Mouse (Mus musculus) stomach, adult 2 months (tissue): Measurements from ENCODE around the gene Zfp207. TPM values are rescaled to one million over a fixed set of nuclear protein-coding genes. Genes with fewer than 3 reads are reported as not detected.

Source experiments
- polyA plus RNA-seq: library from polyadenylated mRNA; depleted of rRNA; stranded (reverse); fragments of >200 nt; gene quantifications from 2 replicates; pipeline ENCODE4 v1.2.3, GENCODE M21; 2012; rRNA removed

Gene Zfp207
- 24.1 and 27.3 TPM in 2 replicates for polyA plus RNA-seq

DNA sequence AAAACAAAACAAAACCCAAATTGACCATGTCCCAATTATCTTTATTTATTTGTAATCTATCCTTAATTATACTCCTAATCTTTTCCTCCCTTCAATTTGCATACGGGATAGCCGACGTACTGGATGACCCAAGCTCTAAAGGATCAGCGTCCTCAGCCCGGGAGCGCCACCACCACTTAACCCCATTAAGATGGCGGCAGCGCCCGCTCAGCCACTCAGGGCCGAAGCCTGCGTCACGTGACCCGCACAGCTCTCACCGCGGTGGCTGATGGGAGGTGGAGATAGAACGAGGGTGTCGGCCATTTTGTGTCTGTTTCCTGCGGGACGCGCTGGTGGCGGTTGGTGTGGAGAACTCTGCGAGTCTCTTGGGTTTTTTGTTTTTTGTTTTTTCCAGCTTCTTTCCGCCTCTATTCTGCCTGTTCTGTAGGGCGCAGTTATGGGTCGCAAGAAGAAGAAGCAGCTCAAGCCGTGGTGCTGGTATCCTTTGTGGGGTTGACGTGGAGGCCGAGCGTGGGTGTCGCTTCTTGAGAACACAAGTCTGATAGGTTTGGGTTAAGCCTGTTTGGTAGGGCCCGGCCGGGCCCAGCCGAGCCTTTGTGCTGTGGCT, at the start of gene Zfp207:
TSS of gene Zfp207 (plus strand) at position 261 of the 607 bp plus-strand sequence.

DNA sequence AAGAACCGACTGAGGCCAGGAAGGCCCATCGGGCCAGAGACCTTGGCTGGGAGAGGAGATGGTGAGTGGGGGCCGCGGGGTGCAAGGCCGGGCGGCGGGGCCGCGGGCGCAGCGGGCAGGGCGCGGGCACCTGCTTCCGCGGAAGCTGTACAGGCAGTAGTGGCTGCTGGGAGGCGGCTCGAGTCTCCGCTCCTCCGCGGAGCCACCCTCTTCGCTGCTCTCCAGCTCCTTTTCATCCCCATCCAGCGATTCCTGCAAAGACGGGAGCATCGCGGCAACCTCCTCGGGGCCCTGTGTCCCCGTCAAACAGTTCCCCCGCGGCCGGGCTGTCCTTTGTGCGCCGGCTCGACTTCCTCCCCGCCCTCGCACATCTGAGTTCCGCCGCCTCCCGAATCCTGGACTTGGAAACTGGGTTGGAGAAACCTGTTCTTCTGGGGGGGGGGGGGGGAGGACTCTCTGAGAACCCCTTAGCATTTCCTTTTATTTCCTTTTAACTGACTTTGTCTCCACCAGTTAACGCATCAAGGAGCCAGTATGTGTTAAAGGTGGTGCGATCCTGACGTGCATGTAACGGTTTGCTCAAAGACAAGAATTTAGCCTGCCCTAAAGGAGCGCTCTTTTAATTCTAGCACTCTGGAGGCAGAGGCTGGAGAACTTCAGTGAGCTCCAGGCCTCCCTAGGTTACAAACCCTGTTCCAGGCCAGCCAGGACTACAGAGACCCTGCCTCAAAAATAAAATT, 5.2 kb upstream of the Zfp207 start, which contains the start of gene 5730455P16Rik:
TSS of gene 5730455P16Rik (minus strand) at position 323 of the 740 bp plus-strand sequence.

DNA sequence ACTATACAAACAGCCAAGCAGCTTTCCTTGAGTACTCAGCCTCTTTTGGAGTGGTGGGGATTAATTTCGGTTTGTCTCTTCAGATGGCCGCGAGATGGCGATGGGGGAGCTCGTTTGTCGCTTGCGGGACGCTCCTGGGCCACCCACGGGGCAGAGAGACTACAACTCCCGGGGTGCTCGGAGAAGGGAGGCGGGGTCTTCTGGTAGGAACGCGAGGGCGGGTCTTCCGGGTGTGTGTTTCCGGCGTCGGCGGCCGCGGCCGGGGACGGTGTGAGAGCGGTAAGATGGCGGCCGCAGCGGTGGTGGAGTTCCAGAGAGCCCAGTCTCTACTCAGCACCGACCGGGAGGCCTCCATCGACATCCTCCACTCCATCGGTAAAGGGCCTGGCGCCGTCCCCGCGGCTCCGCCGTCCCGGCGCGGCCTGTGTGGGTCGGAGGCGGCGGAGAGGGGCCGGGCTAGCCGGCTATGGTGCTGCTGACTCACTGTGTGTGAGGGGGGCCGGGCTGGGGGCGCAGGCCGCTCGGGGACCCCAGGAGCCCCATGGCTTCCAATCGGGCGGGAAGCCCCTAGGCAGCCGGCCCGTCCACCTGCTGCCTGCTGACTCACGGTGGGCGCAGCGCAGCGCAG, 45.4 kb downstream of the Zfp207 start, which contains the start of gene Psmd11:
TSS of gene Psmd11 (plus strand) at position 235 of the 628 bp plus-strand sequence.

Other genes starting within 250 kb of the Zfp207 start
- gene Tefm, start 241.1 kb upstream of the Zfp207 start, polyA plus RNA-seq: 0.67 and 0.82 TPM in 2 replicates
- gene Adap2, start 229.2 kb upstream of the Zfp207 start, polyA plus RNA-seq: 2.7 and 5.4 TPM in 2 replicates
- gene Rnf135, start 199.4 kb upstream of the Zfp207 start, polyA plus RNA-seq: 1.9 and 2.2 TPM in 2 replicates
- 1.5 and 2.1 TPM in 2 replicates for gene Rhot1, start 174.3 kb upstream of the Zfp207 start, polyA plus RNA-seq
- 1.0 and 1.3 TPM in 2 replicates for gene Rhbdl3, start 82.4 kb upstream of the Zfp207 start, polyA plus RNA-seq
- 0.41 and 0.74 TPM in 2 replicates for gene 5730455P16Rik, start 5.2 kb upstream of the Zfp207 start, polyA plus RNA-seq
- 7.0 and 8.8 TPM in 2 replicates for gene Psmd11, start 45.3 kb downstream of the Zfp207 start, polyA plus RNA-seq
- 0.77 and 0.83 TPM in 2 replicates for gene Cdk5r1, start 93.7 kb downstream of the Zfp207 start, polyA plus RNA-seq